Mouse (Mus musculus): Measurements from ENCODE around the gene Izumo4.

DNA sequence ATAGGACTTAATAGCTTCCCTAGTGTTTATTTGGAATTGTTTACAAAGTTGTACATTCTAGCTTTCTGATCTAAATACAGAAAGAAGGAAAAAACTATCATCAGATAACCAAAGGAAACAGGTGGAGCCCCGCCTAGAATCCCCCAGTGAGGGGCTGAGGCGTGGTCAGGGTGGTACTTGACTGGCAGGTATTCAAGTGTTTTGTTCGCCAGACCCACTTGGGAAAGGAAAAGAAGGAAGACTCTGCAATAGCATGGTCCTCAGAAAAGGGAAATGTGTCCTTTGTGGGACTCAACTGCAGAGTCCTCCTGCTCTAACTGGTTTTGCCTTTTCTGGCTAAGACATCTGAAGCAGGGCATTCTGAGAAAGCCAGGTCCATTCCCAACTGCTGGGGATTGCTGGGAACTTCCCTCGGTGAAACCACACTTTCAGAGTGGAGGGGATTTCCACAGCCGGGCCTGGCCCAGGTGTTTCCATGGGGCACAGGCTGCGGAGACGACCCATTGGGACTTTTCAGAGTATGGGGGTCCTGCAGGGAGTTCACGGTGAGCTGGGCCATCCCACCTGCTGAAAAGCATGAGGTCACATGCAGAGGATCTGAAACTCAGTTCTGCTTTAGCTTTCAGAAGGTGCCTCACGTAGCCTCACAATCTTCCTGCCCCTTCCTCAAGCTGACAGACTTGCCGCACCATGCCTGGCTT is 6.0 kb upstream of the Izumo4 start:
- no peak for TF ChIP-seq CTCF (IDR thresholded peaks at IDR 0.05)
- peak; percentile 30; the same call in 1 of the 2 replicates for TF ChIP-seq EP300 (IDR thresholded peaks at IDR 0.05)

Data from lung, postnatal 0 days (tissue).